Mouse (Mus musculus) yolk sac, embryonic 10.5 days (tissue): ENCODE data around the gene Tmem135.

Experiments used
- DNase-seq: peaks from one replicate; pipeline ENCODE4 v3.0.0-alpha.2; 2017; ENCODE audit warnings: low spot score

The Tmem135 gene

GRCm38 (mm10) chr7:89404081-89404733 is at the start of gene Tmem135, which contains the start of gene Fzd4:
TSS of gene Tmem135 (minus strand) at chr7:89404222.
TSS of gene Fzd4 (plus strand) at chr7:89404355.
- peak; percentile 98 for DNase-seq

DNA sequence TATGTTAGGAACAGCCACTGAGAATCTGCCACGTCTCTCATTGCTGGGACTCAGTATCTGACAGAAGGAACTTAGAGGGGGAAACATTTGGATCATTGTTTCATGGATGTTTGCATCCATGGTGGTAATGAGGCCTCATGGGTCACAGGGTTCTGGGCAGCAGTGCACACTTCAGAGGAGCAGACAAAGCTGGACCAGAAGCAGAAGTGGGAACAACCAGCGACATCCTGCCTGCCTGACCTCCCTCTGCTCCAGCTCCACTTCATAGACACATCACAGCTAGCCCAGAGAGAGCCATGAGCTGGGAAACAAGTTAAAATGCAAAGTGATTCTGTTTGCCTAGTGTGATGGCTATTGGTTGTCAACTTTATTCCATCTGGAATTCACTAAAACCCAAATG is 46.3 kb upstream of the Tmem135 start:
- no peak for DNase-seq

DNA sequence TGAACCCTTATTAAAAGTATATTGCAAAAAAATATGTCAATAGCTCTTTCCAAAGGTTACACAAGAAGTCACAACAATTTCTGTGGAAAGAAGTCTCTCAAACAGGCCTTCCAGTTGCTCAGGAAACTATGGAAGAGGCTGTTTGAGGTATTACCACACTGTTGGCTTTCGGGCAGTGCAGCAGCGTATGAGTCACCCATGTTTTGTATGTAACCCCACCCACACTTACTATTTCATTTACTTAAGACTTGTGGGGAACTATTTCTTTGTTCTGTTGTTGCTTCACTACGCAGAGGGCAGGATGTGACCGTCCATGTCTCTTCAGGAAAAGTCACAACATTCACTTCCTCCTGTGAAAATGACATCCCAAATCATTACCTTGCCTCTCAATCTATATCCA is 41.1 kb upstream of the Tmem135 start:
- no peak for DNase-seq

GRCm38 (mm10) chr7:89442242-89442641 is 38.2 kb upstream of the Tmem135 start:
- DNase-seq, result no peak

- DNase-seq, result no peak
These were observed 37.3 kb upstream of the Tmem135 start for GRCm38 (mm10) chr7:89441291-89441690.

- no peak for DNase-seq
These were observed 33.6 kb upstream of the Tmem135 start for GRCm38 (mm10) chr7:89437589-89437988.

- peak; percentile 26 for DNase-seq
These were observed 32.4 kb upstream of the Tmem135 start for GRCm38 (mm10) chr7:89436404-89436803.

- peak; percentile 83 for DNase-seq
These were observed 30.0 kb upstream of the Tmem135 start for GRCm38 (mm10) chr7:89433893-89434616.

DNA sequence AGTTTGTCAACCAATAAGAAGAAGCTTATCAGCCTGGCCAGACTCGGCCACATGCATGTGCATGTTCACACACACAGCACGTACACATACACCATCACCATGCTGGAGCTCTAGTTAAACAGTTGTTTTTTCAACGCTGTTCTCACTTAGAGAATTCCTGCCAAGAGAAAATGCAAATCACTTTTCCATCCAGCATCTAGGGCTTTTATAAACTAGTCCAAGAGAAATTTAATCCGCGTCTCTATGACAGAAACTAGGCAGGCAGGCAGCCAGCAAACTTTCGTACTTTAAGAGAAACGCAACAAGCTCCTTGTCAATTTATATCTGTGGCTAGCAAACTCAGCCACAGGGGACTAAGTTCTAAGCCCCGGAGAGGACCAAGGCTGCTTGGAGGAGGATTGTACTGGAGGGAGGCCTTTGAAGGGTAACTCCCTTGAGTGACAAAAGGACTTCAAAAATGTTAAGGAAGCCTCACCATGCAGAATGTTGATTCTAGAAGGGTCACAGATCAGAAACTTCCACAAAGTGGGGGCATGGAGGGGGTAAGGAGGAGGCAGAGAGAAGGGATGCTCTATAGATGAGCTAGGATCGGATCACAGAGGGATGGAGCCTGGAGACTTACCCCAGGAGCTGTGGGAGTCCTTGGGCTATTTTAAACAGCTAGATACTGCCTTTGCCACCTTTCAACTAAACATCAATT is 29.3 kb upstream of the Tmem135 start:
- peak; percentile 3 for DNase-seq

GRCm38 (mm10) chr7:89431185-89431584 is 27.2 kb upstream of the Tmem135 start:
- no peak for DNase-seq

- no peak for DNase-seq
These were observed 25.3 kb upstream of the Tmem135 start for GRCm38 (mm10) chr7:89429326-89429725.

- DNase-seq, result no peak
These were observed 24.8 kb upstream of the Tmem135 start for GRCm38 (mm10) chr7:89428804-89429203.

- no peak for DNase-seq
These were observed 23.1 kb upstream of the Tmem135 start for GRCm38 (mm10) chr7:89427101-89427500.

- peak; percentile 66 for DNase-seq
These were observed 22.0 kb upstream of the Tmem135 start for GRCm38 (mm10) chr7:89425803-89426725.

- DNase-seq, result no peak
These were observed 20.6 kb upstream of the Tmem135 start for GRCm38 (mm10) chr7:89424659-89425058.

DNA sequence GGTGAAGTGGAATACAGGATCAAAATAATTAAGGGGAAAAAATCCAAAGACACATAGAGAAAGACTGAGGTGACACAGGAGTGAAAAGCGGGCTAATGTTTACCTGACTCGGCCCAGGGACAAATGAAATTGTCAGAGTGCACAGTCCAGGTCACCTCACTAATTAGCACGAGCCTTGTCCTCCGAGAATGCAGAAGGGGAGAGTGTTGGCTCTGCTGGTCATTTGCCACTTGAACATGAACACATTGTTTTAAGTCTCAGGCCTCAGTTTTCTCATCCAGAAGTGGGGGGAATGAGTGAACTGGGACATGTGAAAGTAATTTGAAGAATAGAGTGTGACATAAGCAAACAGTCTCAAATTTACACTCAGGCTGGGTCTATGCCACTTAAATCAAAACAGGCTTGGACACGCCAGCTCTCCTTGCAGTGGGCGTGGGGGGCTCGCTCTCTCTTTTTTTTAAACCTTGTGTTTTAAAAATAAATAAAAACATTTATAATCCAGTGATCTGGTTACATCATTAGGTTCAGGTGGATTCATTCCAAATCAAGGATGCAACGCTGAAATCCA is 19.8 kb upstream of the Tmem135 start:
- DNase-seq, result peak; percentile 67

DNA sequence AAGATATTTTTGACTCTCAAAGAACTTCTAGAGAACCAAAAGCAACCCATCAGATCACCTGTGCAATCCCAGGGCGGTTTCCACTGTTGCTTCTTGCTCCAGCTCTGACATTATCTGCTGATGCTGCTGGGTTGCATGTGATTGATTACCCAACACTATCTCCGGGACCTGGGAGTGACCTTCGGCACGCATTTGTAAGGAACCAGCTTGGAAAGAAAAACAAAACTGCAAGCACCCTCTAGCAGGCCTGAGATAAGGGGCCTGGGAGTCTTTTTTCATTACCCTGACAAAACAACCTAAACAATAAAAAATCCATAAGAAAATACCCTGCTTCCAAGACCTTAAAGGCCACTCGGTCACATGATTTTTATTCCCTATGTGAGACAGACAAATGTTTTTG is 19.2 kb upstream of the Tmem135 start:
- peak; percentile 88 for DNase-seq

GRCm38 (mm10) chr7:89422650-89423049 is 18.6 kb upstream of the Tmem135 start:
- DNase-seq, result no peak

- no peak for DNase-seq
These were observed 17.3 kb upstream of the Tmem135 start for GRCm38 (mm10) chr7:89421294-89421693.

- DNase-seq, result no peak
These were observed 15.1 kb upstream of the Tmem135 start for GRCm38 (mm10) chr7:89418917-89419679.
